Mouse (Mus musculus): ENCODE data around the gene Slfn14. TPM values are rescaled to one million over a fixed set of nuclear protein-coding genes. Genes with fewer than 3 reads are reported as not detected.
"Not testable (repeated sequence)": the region's sequence is repeated elsewhere in the genome, so short reads cannot be mapped to it uniquely, and the experiment has no call there.

Slfn14 gene
- polyA plus RNA-seq, 1 experiment from 2014 or later: 0.37 TPM

GRCm38 (mm10) chr11:83276251-83276650 is 10.3 kb downstream of the Slfn14 start:
- Histone ChIP-seq H3K27me3 (replicated peaks; ENCODE audit: low read depth, poor library complexity, severe bottlenecking) (0 out of 2 replicates have a peak, but pooled peaks cover 10% of the 10 kb centered on the region), H3K27ac (replicated peaks) (no peak overlapping the region), H3K36me3 (replicated peaks) (no peaks in the 10 kb centered on the region), H3K9me3 (no peaks in the 10 kb centered on the region), H3K4me3 (no peak overlapping the region), H3K4me1 (no peaks in the 10 kb centered on the region)
- WGBS: 75% methylated on average over 7 of the region's 7 CpGs
- DNase-seq (ENCODE audit: low spot score): no peak

DNA sequence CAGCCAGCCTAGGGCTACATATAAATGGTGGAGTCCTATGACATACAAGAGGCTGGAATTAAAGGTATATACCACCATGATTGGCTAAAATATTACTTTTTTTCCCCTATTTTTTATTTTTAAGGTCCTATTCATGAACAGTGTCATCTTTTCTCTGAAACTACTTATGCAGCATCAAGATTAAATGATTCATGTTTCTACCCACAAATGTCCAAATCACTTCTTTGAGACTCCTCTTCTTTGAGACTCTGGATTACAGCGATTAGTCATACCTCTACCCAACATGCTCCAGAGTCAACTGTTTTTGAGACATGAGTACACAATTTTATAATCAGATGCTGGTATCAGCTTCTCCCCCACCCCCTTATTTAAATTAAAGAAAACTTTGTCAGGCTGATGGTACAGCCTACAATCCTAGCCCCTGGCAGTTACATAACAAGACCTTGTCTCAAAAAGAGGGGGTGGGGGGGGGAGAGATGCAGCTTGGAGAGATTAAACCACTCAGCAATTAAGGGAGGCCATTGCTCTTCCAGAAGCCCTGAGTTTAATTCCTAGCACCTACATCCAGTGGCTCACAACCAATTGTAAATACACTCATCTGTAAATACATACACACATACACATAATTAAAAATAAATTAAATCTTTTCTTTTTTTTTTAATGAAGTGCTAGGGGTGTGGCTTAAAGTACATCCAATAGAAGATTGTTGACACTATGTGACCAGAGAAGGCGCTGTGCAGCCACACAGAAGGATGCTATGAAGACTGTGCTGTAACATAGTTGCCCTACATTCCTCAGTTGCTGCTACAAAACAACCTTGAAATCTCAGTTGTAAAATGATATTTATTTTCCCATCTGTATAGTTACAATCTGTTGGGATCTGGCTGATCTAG is 14.3 kb downstream of the Slfn14 start:
- 0 out of 2 replicates have a peak, but pooled peaks cover 4% of the 10 kb centered on the region for H3K4me1 ChIP-seq
- peak; percentile 27 for DNase-seq (ENCODE audit: low spot score)
- 0 out of 2 replicates have a peak, but pooled peaks cover 13% of the 10 kb centered on the region for H3K27me3 ChIP-seq (replicated peaks; ENCODE audit: low read depth, poor library complexity, severe bottlenecking)
- H3K27ac ChIP-seq (replicated peaks): no peak overlapping the region
- no peaks in the 10 kb centered on the region for H3K36me3 ChIP-seq (replicated peaks)
- H3K4me3 ChIP-seq: no peak overlapping the region
- 25% methylated on average over 2 of the region's 2 CpGs for WGBS
- H3K9me3 ChIP-seq: no peaks in the 10 kb centered on the region

GRCm38 (mm10) chr11:83271151-83271950 is 15.2 kb downstream of the Slfn14 start:
- Histone ChIP-seq H3K9me3 (no peaks in the 10 kb centered on the region), H3K4me1 (0 out of 2 replicates have a peak, but pooled peaks cover 4% of the 10 kb centered on the region), H3K27me3 (replicated peaks; ENCODE audit: low read depth, poor library complexity, severe bottlenecking) (0 out of 2 replicates have a peak, but pooled peaks cover 10% of the 10 kb centered on the region), H3K36me3 (replicated peaks) (no peaks in the 10 kb centered on the region), H3K4me3 (peak overlapping the region; percentile 64), H3K27ac (replicated peaks) (peak overlapping the region; percentile 93)
- under 1% methylated on average over 26 of the region's 26 CpGs for WGBS
- DNase-seq (ENCODE audit: low spot score): peak; percentile 82

- H3K9me3 ChIP-seq: no peaks in the 10 kb centered on the region
- 2% methylated on average over 6 of the region's 6 CpGs for WGBS
- 0 out of 2 replicates have a peak, but pooled peaks cover 4% of the 10 kb centered on the region for H3K4me1 ChIP-seq
- 0 out of 2 replicates have a peak, but pooled peaks cover 7% of the 10 kb centered on the region for H3K27me3 ChIP-seq (replicated peaks; ENCODE audit: low read depth, poor library complexity, severe bottlenecking)
- peak overlapping the region; percentile 64 for H3K4me3 ChIP-seq
- no peak for DNase-seq (ENCODE audit: low spot score)
- peak overlapping the region; percentile 93 for H3K27ac ChIP-seq (replicated peaks)
- H3K36me3 ChIP-seq (replicated peaks): no peaks in the 10 kb centered on the region
These were observed 15.7 kb downstream of the Slfn14 start for GRCm38 (mm10) chr11:83270842-83271150.

DNA sequence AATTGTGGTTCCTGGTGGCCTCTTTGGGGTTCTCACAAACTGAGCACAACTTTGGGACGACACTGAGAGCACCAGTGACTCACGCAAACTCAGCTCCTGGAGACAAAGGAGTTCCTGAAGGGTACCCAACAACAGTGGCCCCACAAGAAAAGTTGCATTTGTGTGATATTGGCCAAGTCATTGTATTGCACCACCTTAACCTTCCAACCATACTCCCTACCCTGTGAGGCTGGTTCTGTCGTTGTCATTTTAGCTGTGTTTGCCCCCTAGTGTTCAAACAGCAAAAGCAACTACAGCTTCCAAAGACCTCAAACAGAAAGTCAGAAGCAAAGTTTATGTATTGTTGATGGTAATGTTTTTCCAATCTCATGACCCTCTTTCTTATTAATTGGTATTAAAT is 23.4 kb downstream of the Slfn14 start:
- Histone ChIP-seq H3K27ac (replicated peaks) (no peak overlapping the region), H3K9me3 (no peaks in the 10 kb centered on the region), H3K4me1 (no peaks in the 10 kb centered on the region), H3K36me3 (replicated peaks) (no peaks in the 10 kb centered on the region), H3K4me3 (no peak overlapping the region), H3K27me3 (replicated peaks; ENCODE audit: low read depth, poor library complexity, severe bottlenecking) (no peaks in the 10 kb centered on the region)
- 63% methylated on average over 3 of the region's 3 CpGs for WGBS
- DNase-seq (ENCODE audit: low spot score): no peak

GRCm38 (mm10) chr11:83262673-83263072 is 23.9 kb downstream of the Slfn14 start:
- no peak overlapping the region for H3K27ac ChIP-seq (replicated peaks)
- no peaks in the 10 kb centered on the region for H3K27me3 ChIP-seq (replicated peaks; ENCODE audit: low read depth, poor library complexity, severe bottlenecking)
- no peak overlapping the region for H3K4me3 ChIP-seq
- DNase-seq (ENCODE audit: low spot score): no peak
- H3K36me3 ChIP-seq (replicated peaks): no peaks in the 10 kb centered on the region
- H3K9me3 ChIP-seq: no peaks in the 10 kb centered on the region
- H3K4me1 ChIP-seq: no peaks in the 10 kb centered on the region
- WGBS: 94% methylated on average over 1 of the region's 1 CpGs

- not testable (repeated sequence) for H3K36me3 ChIP-seq (replicated peaks); DNase-seq (ENCODE audit: low spot score); H3K27me3 ChIP-seq (replicated peaks; ENCODE audit: low read depth, poor library complexity, severe bottlenecking); H3K27ac ChIP-seq (replicated peaks); H3K9me3 ChIP-seq; H3K4me3 ChIP-seq; H3K4me1 ChIP-seq
- 71% methylated on average over 5 of the region's 5 CpGs for WGBS
These were observed 29.3 kb downstream of the Slfn14 start for GRCm38 (mm10) chr11:83257211-83257610.

DNA sequence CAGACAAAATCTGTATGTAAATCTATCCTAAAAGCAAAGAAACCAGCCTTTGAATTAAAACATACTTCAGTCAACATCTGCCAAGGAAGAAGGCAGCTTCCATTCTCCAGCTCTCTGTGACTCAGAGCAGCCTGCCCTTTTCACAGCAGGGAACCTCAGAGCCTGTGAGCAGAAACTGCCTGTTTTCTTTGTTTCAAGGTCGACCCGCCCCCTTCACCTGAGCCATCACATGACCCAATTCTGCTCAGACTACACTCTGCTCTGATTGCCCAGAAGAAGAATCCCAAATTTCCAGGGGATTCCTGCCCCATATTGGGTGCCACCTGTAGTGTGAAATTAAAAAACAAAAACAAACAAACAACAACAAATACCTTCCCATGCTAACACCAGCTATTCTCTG is 46.7 kb downstream of the Slfn14 start:
- DNase-seq (ENCODE audit: low spot score): no peak
- H3K4me3 ChIP-seq: no peak overlapping the region
- 23% methylated on average over 2 of the region's 2 CpGs for WGBS
- H3K9me3 ChIP-seq: no peaks in the 10 kb centered on the region
- no peaks in the 10 kb centered on the region for H3K4me1 ChIP-seq
- no peaks in the 10 kb centered on the region for H3K27me3 ChIP-seq (replicated peaks; ENCODE audit: low read depth, poor library complexity, severe bottlenecking)
- H3K27ac ChIP-seq (replicated peaks): no peak overlapping the region
- no peaks in the 10 kb centered on the region for H3K36me3 ChIP-seq (replicated peaks)

- H3K4me1 ChIP-seq: 0 out of 2 replicates have a peak, but pooled peaks cover 3% of the 10 kb centered on the region
- H3K27me3 ChIP-seq (replicated peaks; ENCODE audit: low read depth, poor library complexity, severe bottlenecking): no peaks in the 10 kb centered on the region
- no peaks in the 10 kb centered on the region for H3K9me3 ChIP-seq
- H3K36me3 ChIP-seq (replicated peaks): no peaks in the 10 kb centered on the region
- H3K4me3 ChIP-seq: no peak overlapping the region
- no peak for DNase-seq (ENCODE audit: low spot score)
- H3K27ac ChIP-seq (replicated peaks): no peak overlapping the region
- WGBS: 95% methylated on average over 2 of the region's 2 CpGs
These were observed 48.1 kb downstream of the Slfn14 start for GRCm38 (mm10) chr11:83238389-83238788.

DNA sequence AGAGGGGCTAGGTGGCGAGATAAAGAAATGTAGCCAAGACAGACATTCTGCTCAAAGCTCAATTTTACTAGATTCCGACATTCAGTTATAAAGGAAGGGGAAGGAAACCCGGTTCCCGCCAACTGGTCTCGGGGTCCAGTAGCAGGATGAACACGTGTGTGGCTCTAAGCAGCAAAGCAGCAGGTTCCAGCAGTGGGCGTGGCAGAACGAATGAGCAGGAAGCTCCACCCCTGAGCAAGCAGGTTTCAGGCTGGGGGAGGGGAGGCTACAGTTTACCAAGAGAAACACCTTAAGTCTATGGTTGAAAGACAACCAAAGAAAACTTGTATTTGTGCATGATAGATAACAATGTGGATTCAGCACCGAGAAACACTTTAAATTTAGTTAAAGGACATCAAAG is 49.1 kb downstream of the Slfn14 start:
- not testable (repeated sequence) for DNase-seq (ENCODE audit: low spot score)
- 88% methylated on average over 9 of the region's 9 CpGs for WGBS

GRCm38 (mm10) chr11:83233621-83234020 is 52.9 kb downstream of the Slfn14 start:
- WGBS: 45% methylated on average over 5 of the region's 5 CpGs
- not testable (repeated sequence) for H3K4me1 ChIP-seq, H3K9me3 ChIP-seq

More for the DNA sequence above, 49.1 kb downstream of the Slfn14 start:
- H3K9me3 ChIP-seq; H3K4me3 ChIP-seq; H3K36me3 ChIP-seq (replicated peaks); H3K27me3 ChIP-seq (replicated peaks; ENCODE audit: low read depth, poor library complexity, severe bottlenecking); H3K4me1 ChIP-seq; H3K27ac ChIP-seq (replicated peaks): not testable (repeated sequence)

GRCm38 (mm10) chr11:83230966-83231365 is 55.6 kb downstream of the Slfn14 start:
- WGBS: 71% methylated on average over 3 of the region's 3 CpGs
- Histone ChIP-seq H3K36me3 (replicated peaks) (no peaks in the 10 kb centered on the region), H3K27ac (replicated peaks) (no peak overlapping the region), H3K27me3 (replicated peaks; ENCODE audit: low read depth, poor library complexity, severe bottlenecking) (no peaks in the 10 kb centered on the region), H3K4me1 (0 out of 2 replicates have a peak, but pooled peaks cover 3% of the 10 kb centered on the region), H3K9me3 (no peaks in the 10 kb centered on the region), H3K4me3 (no peak overlapping the region)
- DNase-seq (ENCODE audit: low spot score): no peak

More at GRCm38 (mm10) chr11:83233621-83234020, 52.9 kb downstream of the Slfn14 start:
- not testable (repeated sequence) for H3K4me3 ChIP-seq; H3K27me3 ChIP-seq (replicated peaks; ENCODE audit: low read depth, poor library complexity, severe bottlenecking); H3K27ac ChIP-seq (replicated peaks); H3K36me3 ChIP-seq (replicated peaks)
- DNase-seq (ENCODE audit: low spot score): peak; percentile 12

Measured in embryonic facial prominence, embryonic 10.5 days (tissue).